Mouse (Mus musculus): ENCODE results near the gene Cchcr1. TPM values are rescaled to one million over a fixed set of nuclear protein-coding genes. Genes with fewer than 3 reads are reported as not detected.

The Cchcr1 gene
- polyA plus RNA-seq, 1 experiment from 2014 or later: 4.8 TPM

- no peak overlapping the region for H3K27ac ChIP-seq (ENCODE audit: low read depth, low read length)
- H3K4me2 ChIP-seq (replicated peaks; ENCODE audit: low read depth): no peak overlapping the region
- no peak for ATAC-seq
- H3K36me3 ChIP-seq (ENCODE audit: control insufficient read depth, insufficient read depth): no peaks in the 10 kb centered on the region
- H3K9ac ChIP-seq (ENCODE audit: low read depth, low read length): no peak overlapping the region
- H3K9me3 ChIP-seq (ENCODE audit: control insufficient read depth): no peaks in the 10 kb centered on the region
- no peaks in the 10 kb centered on the region for H3K27me3 ChIP-seq (replicated peaks; ENCODE audit: control insufficient read depth, insufficient read depth, low read length)
- no peaks in the 10 kb centered on the region for H3K4me1 ChIP-seq (replicated peaks; ENCODE audit: control insufficient read depth, insufficient read depth, low read length)
- 93% methylated on average over 2 of the region's 2 CpGs for WGBS
- TF ChIP-seq CTCF (IDR thresholded peaks at IDR 0.05; ENCODE audit: low read depth): no peak
- no peak overlapping the region for H3K4me3 ChIP-seq (ENCODE audit: low read depth, low read length)
These were observed 28.9 kb upstream of the Cchcr1 start for GRCm38 (mm10) chr17:35488041-35488440.

DNA sequence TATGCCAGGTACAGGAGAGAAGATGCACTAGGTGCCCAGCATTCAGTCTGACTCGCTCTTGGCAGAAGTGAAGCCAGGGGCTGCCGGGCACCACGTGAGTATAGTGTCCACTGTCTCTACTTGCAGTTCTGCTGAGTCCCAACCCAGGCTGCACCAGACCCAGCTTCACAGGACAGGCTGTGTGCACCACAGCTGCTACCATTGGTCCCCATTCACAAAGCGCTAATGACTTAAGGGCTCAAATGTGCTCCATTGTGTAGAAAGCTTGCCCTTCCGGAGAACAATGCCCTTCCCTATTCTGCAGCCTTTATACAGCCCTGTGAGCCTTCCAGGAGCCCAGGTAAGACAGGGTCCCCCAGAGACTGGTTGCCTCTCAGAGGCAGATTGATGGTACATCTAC, 26.6 kb upstream of the Cchcr1 start:
- Histone ChIP-seq H3K4me3 (ENCODE audit: low read depth, low read length) (no peak overlapping the region), H3K9ac (ENCODE audit: low read depth, low read length) (no peak overlapping the region), H3K4me1 (replicated peaks; ENCODE audit: control insufficient read depth, insufficient read depth, low read length) (no peaks in the 10 kb centered on the region), H3K36me3 (ENCODE audit: control insufficient read depth, insufficient read depth) (no peaks in the 10 kb centered on the region), H3K27me3 (replicated peaks; ENCODE audit: control insufficient read depth, insufficient read depth, low read length) (no peaks in the 10 kb centered on the region), H3K9me3 (ENCODE audit: control insufficient read depth) (no peaks in the 10 kb centered on the region), H3K27ac (ENCODE audit: low read depth, low read length) (no peak overlapping the region), H3K4me2 (replicated peaks; ENCODE audit: low read depth) (no peak overlapping the region)
- TF ChIP-seq CTCF (IDR thresholded peaks at IDR 0.05; ENCODE audit: low read depth): no peak
- no peak for ATAC-seq
- whole genome bisulfite sequencing: 71% methylated on average over 5 of the region's 5 CpGs

DNA sequence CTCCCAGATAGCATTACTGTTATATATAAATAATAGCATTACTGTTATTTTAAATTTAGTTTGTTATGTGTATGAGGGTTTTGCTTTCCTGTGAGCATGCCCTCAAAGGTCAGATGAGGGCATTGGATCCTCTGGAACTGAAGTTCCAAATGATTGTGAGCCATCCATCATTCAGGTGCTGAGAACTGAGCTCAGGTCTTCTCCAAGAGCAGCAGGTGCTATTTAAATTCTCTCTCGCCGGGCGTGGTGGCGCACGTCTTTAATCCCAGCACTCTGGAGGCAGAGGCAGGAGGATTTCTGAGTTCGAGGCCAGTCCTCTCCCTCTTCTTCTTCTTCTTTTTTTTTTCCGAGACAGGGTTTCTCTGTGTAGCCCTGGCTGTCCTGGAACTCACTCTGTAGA, 19.8 kb upstream of the Cchcr1 start:
- Histone ChIP-seq H3K4me2 (replicated peaks; ENCODE audit: low read depth) (no peak overlapping the region), H3K4me1 (replicated peaks; ENCODE audit: control insufficient read depth, insufficient read depth, low read length) (no peaks in the 10 kb centered on the region), H3K9me3 (ENCODE audit: control insufficient read depth) (no peaks in the 10 kb centered on the region), H3K27ac (ENCODE audit: low read depth, low read length) (no peak overlapping the region), H3K4me3 (ENCODE audit: low read depth, low read length) (no peak overlapping the region), H3K9ac (ENCODE audit: low read depth, low read length) (no peak overlapping the region), H3K27me3 (replicated peaks; ENCODE audit: control insufficient read depth, insufficient read depth, low read length) (no peaks in the 10 kb centered on the region), H3K36me3 (ENCODE audit: control insufficient read depth, insufficient read depth) (no peaks in the 10 kb centered on the region)
- ATAC-seq: no peak
- TF ChIP-seq CTCF (IDR thresholded peaks at IDR 0.05; ENCODE audit: low read depth): no peak
- WGBS: 94% methylated on average over 6 of the region's 7 CpGs

- H3K4me1 ChIP-seq (replicated peaks; ENCODE audit: control insufficient read depth, insufficient read depth, low read length): no peaks in the 10 kb centered on the region
- H3K9ac ChIP-seq (ENCODE audit: low read depth, low read length): no peak overlapping the region
- no peaks in the 10 kb centered on the region for H3K9me3 ChIP-seq (ENCODE audit: control insufficient read depth)
- H3K4me2 ChIP-seq (replicated peaks; ENCODE audit: low read depth): no peak overlapping the region
- H3K27me3 ChIP-seq (replicated peaks; ENCODE audit: control insufficient read depth, insufficient read depth, low read length): no peaks in the 10 kb centered on the region
- no peak overlapping the region for H3K27ac ChIP-seq (ENCODE audit: low read depth, low read length)
- ATAC-seq: no peak
- no peaks in the 10 kb centered on the region for H3K36me3 ChIP-seq (ENCODE audit: control insufficient read depth, insufficient read depth)
- WGBS: 28% methylated on average over 6 of the region's 6 CpGs
- H3K4me3 ChIP-seq (ENCODE audit: low read depth, low read length): no peak overlapping the region
- TF ChIP-seq CTCF (IDR thresholded peaks at IDR 0.05; ENCODE audit: low read depth): no peak
These were observed 14.7 kb upstream of the Cchcr1 start for GRCm38 (mm10) chr17:35502226-35502625.

DNA sequence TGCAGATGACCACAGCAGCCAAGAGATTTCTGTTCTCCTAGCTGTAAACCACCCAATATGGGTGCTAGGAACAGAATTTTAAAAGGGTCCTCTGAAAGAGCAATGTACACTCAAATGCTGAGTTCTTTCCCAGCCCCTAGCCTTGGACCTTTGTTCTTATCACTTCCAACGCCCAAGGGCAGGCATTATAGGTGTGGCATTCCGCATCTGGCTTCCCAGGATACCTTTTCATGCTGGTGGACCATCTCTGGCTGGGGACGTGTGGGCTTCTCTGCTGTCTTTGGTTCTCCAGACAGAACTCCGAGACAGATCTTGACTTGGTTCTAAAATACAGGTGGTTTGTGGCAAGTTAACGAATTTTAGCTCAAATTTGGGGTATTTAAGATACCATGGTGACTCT, 14.1 kb upstream of the Cchcr1 start:
- no peak overlapping the region for H3K4me3 ChIP-seq (ENCODE audit: low read depth, low read length)
- WGBS: 42% methylated on average over 5 of the region's 5 CpGs
- H3K36me3 ChIP-seq (ENCODE audit: control insufficient read depth, insufficient read depth): no peaks in the 10 kb centered on the region
- no peak for TF ChIP-seq CTCF (IDR thresholded peaks at IDR 0.05; ENCODE audit: low read depth)
- H3K4me2 ChIP-seq (replicated peaks; ENCODE audit: low read depth): no peak overlapping the region
- H3K9me3 ChIP-seq (ENCODE audit: control insufficient read depth): no peaks in the 10 kb centered on the region
- H3K4me1 ChIP-seq (replicated peaks; ENCODE audit: control insufficient read depth, insufficient read depth, low read length): no peaks in the 10 kb centered on the region
- no peaks in the 10 kb centered on the region for H3K27me3 ChIP-seq (replicated peaks; ENCODE audit: control insufficient read depth, insufficient read depth, low read length)
- ATAC-seq: no peak
- no peak overlapping the region for H3K27ac ChIP-seq (ENCODE audit: low read depth, low read length)
- H3K9ac ChIP-seq (ENCODE audit: low read depth, low read length): no peak overlapping the region

DNA sequence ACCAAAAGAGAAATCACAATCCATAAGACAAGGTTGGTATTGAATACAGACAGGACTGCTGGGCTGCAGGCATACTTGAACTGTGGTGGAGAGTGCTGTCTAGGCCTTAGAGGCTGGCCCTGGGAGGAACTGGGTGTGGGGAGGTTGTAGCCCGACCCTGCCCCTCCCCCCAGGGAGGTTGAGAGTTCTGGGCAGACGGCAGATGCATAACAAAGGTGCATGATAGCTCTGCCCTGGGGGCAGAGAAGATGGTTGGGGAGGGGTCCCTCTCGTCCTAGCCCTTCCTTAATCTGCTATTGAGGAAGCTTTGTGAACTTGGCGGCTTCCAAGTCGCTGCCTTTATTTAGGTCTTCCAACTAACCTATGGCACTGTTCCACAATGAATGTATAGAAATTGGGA, 13.1 kb upstream of the Cchcr1 start:
- no peaks in the 10 kb centered on the region for H3K27me3 ChIP-seq (replicated peaks; ENCODE audit: control insufficient read depth, insufficient read depth, low read length)
- WGBS: 53% methylated on average over 5 of the region's 5 CpGs
- no peak for TF ChIP-seq CTCF (IDR thresholded peaks at IDR 0.05; ENCODE audit: low read depth)
- no peak for ATAC-seq
- H3K27ac ChIP-seq (ENCODE audit: low read depth, low read length): no peak overlapping the region
- no peak overlapping the region for H3K9ac ChIP-seq (ENCODE audit: low read depth, low read length)
- H3K4me3 ChIP-seq (ENCODE audit: low read depth, low read length): no peak overlapping the region
- no peaks in the 10 kb centered on the region for H3K36me3 ChIP-seq (ENCODE audit: control insufficient read depth, insufficient read depth)
- H3K9me3 ChIP-seq (ENCODE audit: control insufficient read depth): no peaks in the 10 kb centered on the region
- H3K4me1 ChIP-seq (replicated peaks; ENCODE audit: control insufficient read depth, insufficient read depth, low read length): no peaks in the 10 kb centered on the region
- no peak overlapping the region for H3K4me2 ChIP-seq (replicated peaks; ENCODE audit: low read depth)
